Mouse (Mus musculus): ENCODE measurements around the gene Gstp3. TPM values are rescaled to one million over a fixed set of nuclear protein-coding genes. Genes with fewer than 3 reads are reported as not detected.

Gene Gstp3
- polyA plus RNA-seq (2016; fragmentation: Nextera tagmentation; extraction: Ambion mirVana), result 15.0 and 18.5 TPM in 2 replicates

DNA sequence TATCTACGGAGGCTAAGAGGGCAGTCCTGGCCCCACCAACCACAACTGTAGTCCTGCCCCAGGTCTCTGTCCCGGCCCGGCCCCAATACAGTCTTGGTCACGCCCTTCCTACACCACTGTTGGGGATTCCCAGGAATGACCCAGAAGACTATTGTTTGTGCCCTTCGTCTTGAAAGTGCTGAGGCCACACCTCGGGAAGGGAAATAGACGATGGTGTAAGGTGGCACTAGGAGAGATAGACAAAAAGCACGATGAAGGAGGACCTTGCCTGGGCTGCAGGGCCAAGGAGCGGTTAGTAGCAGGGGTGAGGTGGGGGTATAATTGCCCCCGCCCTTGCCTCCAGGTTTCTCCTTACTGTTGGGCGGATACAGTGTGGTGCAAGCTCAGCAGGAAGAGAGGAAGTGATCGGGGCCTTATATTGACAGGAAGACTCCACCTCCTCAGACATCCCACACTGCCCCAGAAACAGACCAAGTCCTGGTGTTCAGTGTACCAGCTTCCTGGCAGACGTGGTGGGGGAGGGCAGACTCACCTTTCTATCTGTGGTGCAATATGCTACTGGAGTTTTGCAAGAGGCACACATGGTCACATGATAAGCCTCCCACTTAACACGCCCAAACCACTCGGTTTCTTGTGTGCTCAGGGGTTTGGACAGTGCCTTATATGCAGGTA, at the start of gene Gstp3:
Gstp3 (minus strand) TSS at position 501 of the 672 bp plus-strand sequence.
- peaks cover 55% of the 10 kb centered on the region for H3K4me1 ChIP-seq

DNA sequence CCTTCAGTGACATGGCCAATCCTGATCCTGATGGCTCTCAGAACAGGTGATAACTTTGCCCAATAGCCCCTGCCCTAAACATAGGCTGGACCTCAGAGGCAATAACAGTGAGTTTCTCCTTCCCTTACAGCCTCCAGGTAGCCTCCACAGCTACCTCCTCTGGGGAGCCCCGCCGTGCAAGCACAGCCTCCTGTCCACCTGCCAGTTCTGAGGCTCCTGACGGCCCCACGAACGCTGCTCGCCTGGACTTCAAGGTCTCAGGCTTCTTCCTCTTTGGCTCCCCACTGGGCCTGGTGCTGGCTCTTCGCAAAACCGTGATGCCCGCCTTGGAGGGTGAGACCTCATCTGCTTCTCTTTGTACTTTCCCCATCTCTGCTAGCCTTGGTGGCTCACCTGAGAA, 49.2 kb upstream of the Gstp3 start:
- Histone ChIP-seq H3K4me2 (no peak overlapping the region), H3K36me3 (peaks cover 15% of the 10 kb centered on the region), H3K27ac (no peak overlapping the region), H3K9me3 (replicated peaks) (no peaks in the 10 kb centered on the region), H3K4me3 (no peak overlapping the region), H3K9ac (no peak overlapping the region), H3K27me3 (replicated peaks) (peaks cover 15% of the 10 kb centered on the region; the same call in 1 of the 2 replicates), H3K4me1 (peaks cover 12% of the 10 kb centered on the region)
- WGBS (ENCODE audit: insufficient replicate concordance), result 77% methylated on average over 9 of the region's 9 CpGs
- ATAC-seq, result no peak

More for the DNA sequence above, at the start of gene Gstp3:
- H3K9me3 ChIP-seq (replicated peaks), result no peaks in the 10 kb centered on the region
- WGBS (ENCODE audit: insufficient replicate concordance), result 22% methylated on average over 15 of the region's 15 CpGs
- peak within 1 kb of the TSS; percentile 84 for H3K27ac ChIP-seq
- peak within 1 kb of the TSS; percentile 73 for H3K4me2 ChIP-seq
- peak; percentile 92 for ATAC-seq
- no peaks in the 10 kb centered on the region for H3K27me3 ChIP-seq (replicated peaks)
- 0 out of 2 replicates have a peak, but pooled peaks cover 2% of the 10 kb centered on the region for H3K36me3 ChIP-seq
- H3K9ac ChIP-seq, result peak within 1 kb of the TSS; percentile 66
- H3K4me3 ChIP-seq, result peak within 1 kb of the TSS; percentile 40

DNA sequence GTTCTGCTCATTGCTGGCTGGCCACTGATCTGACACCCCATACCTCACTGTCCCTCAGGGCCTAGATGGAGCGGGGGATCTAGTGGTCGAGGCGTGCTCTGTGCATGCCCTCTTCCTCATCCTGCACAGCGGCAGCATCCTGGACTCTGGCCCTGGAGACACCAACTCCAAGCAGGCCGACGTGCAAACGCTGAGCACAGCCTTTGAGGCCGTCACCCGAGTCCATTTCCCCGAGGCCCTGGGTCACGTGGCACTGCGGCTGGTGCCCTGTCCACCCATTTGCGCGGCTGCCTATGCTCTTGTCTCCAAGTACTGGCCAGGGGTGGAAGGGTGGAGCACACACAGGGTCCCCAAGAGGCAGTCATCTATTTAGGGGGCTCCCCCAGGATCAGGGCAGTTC, 47.3 kb upstream of the Gstp3 start:
- WGBS (ENCODE audit: insufficient replicate concordance), result 81% methylated on average over 14 of the region's 14 CpGs
- no peaks in the 10 kb centered on the region for H3K4me1 ChIP-seq
- H3K27ac ChIP-seq, result no peak overlapping the region
- peaks cover 34% of the 10 kb centered on the region for H3K27me3 ChIP-seq (replicated peaks)
- no peak for ATAC-seq
- H3K36me3 ChIP-seq, result no peaks in the 10 kb centered on the region
- no peak overlapping the region for H3K4me3 ChIP-seq
- no peak overlapping the region for H3K4me2 ChIP-seq
- no peaks in the 10 kb centered on the region for H3K9me3 ChIP-seq (replicated peaks)
- no peak overlapping the region for H3K9ac ChIP-seq

DNA sequence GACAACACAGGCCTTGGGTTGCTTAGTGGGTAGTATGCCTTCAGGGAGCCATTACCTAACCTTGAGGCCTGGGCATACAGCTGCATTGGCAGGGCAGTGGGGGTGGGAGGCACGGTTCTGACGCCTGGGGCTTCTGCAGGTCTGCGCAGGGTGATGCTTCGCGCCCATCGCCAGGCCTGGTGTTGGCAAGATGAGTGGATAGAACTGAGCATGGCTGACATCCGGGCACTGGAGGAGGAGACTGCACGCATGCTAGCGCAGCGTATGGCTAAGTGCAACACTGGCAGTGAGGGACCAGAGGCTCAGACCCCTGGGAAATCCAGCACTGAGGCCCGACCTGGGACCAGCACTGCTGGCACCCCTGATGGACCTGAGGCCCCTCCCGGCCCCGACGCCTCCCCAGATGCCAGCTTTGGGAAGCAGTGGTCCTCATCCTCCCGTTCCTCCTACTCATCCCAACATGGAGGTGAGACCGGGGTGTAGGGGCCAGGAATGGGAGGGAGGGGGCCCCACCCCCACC, 45.4 kb upstream of the Gstp3 start:
- Histone ChIP-seq H3K9me3 (replicated peaks) (no peaks in the 10 kb centered on the region), H3K4me1 (peaks cover 16% of the 10 kb centered on the region), H3K4me3 (no peak overlapping the region), H3K27me3 (replicated peaks) (peaks cover 53% of the 10 kb centered on the region), H3K36me3 (no peaks in the 10 kb centered on the region), H3K4me2 (no peak overlapping the region), H3K27ac (no peak overlapping the region), H3K9ac (no peak overlapping the region)
- WGBS (ENCODE audit: insufficient replicate concordance), result 81% methylated on average over 16 of the region's 16 CpGs
- no peak for ATAC-seq

DNA sequence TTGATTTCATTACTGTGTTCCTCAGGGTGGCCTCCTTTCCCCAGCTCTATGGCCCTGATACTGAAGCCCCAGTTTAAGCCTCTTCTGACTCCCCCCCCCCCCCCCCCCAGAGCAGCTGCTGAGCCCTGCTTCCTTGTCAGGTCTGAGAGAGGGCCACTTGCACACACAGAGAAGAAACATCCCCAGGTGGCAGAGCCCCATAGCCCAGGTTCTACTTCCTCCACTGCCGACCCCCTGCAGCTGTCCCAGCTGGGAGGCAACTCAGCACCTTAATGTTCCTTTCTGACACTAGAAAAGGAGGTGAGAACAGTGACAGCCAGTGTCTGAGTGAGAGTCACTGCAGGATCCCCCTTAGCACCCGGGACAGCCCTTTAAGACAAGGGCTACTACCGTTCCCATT, 44.4 kb upstream of the Gstp3 start:
- H3K36me3 ChIP-seq, result peaks cover under 1% of the 10 kb centered on the region; the same call in 1 of the 2 replicates
- H3K27ac ChIP-seq, result no peak overlapping the region
- H3K4me2 ChIP-seq, result no peak overlapping the region
- H3K9me3 ChIP-seq (replicated peaks), result no peaks in the 10 kb centered on the region
- peaks cover 26% of the 10 kb centered on the region for H3K4me1 ChIP-seq
- no peak overlapping the region for H3K9ac ChIP-seq
- H3K27me3 ChIP-seq (replicated peaks), result peaks cover 58% of the 10 kb centered on the region
- WGBS (ENCODE audit: insufficient replicate concordance), result 47% methylated on average over 3 of the region's 3 CpGs
- H3K4me3 ChIP-seq, result no peak overlapping the region
- no peak for ATAC-seq

DNA sequence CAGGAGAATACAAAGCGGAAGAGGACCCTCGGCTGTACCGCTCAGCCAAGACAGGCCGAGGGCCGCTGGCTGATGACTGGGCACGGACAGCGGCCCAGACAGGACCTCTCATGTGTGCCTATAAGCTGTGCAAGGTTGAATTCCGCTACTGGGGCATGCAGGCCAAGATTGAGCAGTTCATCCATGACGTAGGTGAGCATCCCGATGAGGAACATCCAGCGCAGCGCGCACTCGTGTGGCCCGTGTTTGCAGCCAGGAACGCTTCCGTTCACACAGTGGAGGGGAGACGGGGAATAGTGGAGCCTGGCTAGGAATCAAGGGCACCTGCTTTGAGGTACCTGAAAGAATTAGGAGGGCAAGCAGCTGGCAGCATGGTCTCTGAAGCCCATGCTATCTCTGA, 43.9 kb upstream of the Gstp3 start:
- Histone ChIP-seq H3K9me3 (replicated peaks) (no peaks in the 10 kb centered on the region), H3K4me1 (peaks cover 31% of the 10 kb centered on the region), H3K4me2 (no peak overlapping the region), H3K4me3 (no peak overlapping the region), H3K27me3 (replicated peaks) (peaks cover 58% of the 10 kb centered on the region), H3K36me3 (peaks cover 4% of the 10 kb centered on the region; the same call in 1 of the 2 replicates), H3K27ac (no peak overlapping the region), H3K9ac (no peak overlapping the region)
- ATAC-seq, result no peak
- 88% methylated on average over 18 of the region's 18 CpGs for WGBS (ENCODE audit: insufficient replicate concordance)

DNA sequence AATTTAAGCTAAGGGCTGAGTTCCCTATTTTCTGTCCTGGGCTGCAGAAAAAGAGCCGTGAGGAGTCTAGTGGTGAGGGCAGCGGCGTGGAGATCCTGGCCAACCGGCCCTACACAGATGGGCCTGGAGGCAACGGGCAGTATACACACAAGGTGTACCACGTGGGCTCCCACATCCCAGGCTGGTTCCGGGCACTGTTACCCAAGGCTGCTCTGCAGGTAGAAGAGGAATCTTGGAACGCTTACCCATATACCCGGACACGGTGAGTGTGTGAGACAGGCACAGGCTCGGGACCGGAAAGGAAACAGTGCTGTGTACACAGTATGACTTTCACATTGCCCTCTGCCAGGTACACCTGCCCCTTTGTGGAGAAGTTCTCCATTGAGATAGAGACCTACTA, 43.3 kb upstream of the Gstp3 start:
- Histone ChIP-seq H3K4me2 (no peak overlapping the region), H3K36me3 (peaks cover 4% of the 10 kb centered on the region; the same call in 1 of the 2 replicates), H3K9me3 (replicated peaks) (no peaks in the 10 kb centered on the region), H3K4me3 (no peak overlapping the region), H3K27ac (no peak overlapping the region), H3K9ac (no peak overlapping the region), H3K27me3 (replicated peaks) (peaks cover 58% of the 10 kb centered on the region), H3K4me1 (peaks cover 37% of the 10 kb centered on the region)
- ATAC-seq, result no peak
- 79% methylated on average over 12 of the region's 12 CpGs for WGBS (ENCODE audit: insufficient replicate concordance)

DNA sequence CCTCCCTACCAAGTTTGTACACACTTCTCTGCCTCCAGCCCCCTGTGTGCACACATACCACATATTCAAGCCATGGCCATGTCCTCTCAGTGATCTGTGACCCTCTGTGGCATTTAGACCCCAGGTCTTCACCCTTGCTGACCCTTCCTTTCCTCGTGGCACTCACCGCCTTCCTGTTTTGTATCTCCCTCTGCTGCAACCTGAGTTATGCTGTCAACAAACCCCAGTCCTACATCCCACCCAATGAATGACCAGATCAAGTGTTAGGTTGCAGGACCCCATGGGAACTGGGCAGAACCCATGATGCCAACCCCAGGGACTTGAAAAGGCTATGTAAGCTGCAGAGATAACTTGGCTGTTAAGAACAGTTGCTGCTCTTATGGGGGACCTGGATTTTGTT, 42.7 kb upstream of the Gstp3 start:
- H3K27ac ChIP-seq, result no peak overlapping the region
- H3K4me2 ChIP-seq, result no peak overlapping the region
- no peaks in the 10 kb centered on the region for H3K9me3 ChIP-seq (replicated peaks)
- 74% methylated on average over 2 of the region's 2 CpGs for WGBS (ENCODE audit: insufficient replicate concordance)
- H3K9ac ChIP-seq, result no peak overlapping the region
- H3K4me3 ChIP-seq, result no peak overlapping the region
- H3K36me3 ChIP-seq, result peaks cover 4% of the 10 kb centered on the region; the same call in 1 of the 2 replicates
- ATAC-seq, result no peak
- H3K27me3 ChIP-seq (replicated peaks), result peaks cover 58% of the 10 kb centered on the region
- H3K4me1 ChIP-seq, result peaks cover 41% of the 10 kb centered on the region

DNA sequence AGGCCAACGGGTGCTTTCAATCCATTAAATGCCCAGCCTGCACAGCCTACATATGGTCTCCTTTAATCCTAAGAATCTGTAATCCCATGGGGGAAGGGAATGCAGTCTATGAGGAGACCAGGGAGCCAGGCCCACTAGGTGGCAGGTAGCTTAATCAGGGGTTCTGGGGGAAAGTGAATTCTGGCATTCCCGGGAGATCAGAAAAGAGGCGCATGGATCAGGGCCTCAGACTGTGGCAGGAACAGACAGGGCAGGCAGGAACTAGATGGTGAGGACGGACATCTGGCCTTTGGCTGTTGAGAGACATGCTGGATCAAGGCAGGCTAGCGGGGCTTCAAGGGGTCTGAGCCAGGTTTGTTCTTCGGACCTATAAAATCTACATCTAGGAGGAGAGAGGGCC, 42.1 kb upstream of the Gstp3 start:
- H3K9ac ChIP-seq, result no peak overlapping the region
- H3K9me3 ChIP-seq (replicated peaks), result no peaks in the 10 kb centered on the region
- H3K4me3 ChIP-seq, result peak overlapping the region; percentile 72; the same call in 1 of the 2 replicates
- peaks cover 4% of the 10 kb centered on the region; the same call in 1 of the 2 replicates for H3K36me3 ChIP-seq
- 71% methylated on average over 6 of the region's 6 CpGs for WGBS (ENCODE audit: insufficient replicate concordance)
- peaks cover 43% of the 10 kb centered on the region for H3K4me1 ChIP-seq
- no peak for ATAC-seq
- peak overlapping the region; percentile 93 for H3K4me2 ChIP-seq
- H3K27ac ChIP-seq, result no peak overlapping the region
- peaks cover 55% of the 10 kb centered on the region for H3K27me3 ChIP-seq (replicated peaks)

DNA sequence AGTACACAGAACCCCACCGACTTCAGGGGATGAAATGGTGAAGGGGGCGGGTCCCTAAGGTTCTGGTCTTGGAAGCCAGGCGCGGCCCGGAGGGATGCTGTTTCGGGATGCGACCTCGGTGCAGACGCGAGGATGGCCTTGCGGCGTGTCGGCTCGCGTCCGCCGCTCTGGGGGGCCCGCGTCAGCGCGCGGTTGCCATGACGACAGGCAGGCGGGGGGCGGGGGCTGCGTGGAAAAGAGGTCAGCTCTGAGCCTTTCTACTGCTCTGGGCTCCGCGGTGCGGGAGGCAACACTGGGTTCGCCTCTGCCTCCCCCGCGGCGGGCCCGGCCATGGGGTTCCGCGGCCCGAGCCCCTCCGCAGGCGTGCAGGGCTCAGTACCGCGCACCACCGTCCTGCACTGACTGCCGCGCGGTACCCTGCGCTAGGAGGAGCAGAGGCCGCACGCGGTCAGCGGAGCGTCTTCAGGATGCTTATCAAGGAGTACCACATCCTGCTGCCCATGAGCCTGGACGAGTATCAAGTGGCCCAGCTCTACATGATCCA, 41.4 kb upstream of the Gstp3 start:
- Histone ChIP-seq H3K4me2 (peak overlapping the region; percentile 93), H3K27me3 (replicated peaks) (peaks cover 55% of the 10 kb centered on the region), H3K9me3 (replicated peaks) (no peaks in the 10 kb centered on the region), H3K4me3 (peak overlapping the region; percentile 72), H3K36me3 (peaks cover 4% of the 10 kb centered on the region; the same call in 1 of the 2 replicates), H3K4me1 (peaks cover 50% of the 10 kb centered on the region), H3K9ac (peak overlapping the region; percentile 70), H3K27ac (no peak overlapping the region)
- 2% methylated on average over 51 of the region's 52 CpGs for WGBS (ENCODE audit: insufficient replicate concordance)
- no peak for ATAC-seq

DNA sequence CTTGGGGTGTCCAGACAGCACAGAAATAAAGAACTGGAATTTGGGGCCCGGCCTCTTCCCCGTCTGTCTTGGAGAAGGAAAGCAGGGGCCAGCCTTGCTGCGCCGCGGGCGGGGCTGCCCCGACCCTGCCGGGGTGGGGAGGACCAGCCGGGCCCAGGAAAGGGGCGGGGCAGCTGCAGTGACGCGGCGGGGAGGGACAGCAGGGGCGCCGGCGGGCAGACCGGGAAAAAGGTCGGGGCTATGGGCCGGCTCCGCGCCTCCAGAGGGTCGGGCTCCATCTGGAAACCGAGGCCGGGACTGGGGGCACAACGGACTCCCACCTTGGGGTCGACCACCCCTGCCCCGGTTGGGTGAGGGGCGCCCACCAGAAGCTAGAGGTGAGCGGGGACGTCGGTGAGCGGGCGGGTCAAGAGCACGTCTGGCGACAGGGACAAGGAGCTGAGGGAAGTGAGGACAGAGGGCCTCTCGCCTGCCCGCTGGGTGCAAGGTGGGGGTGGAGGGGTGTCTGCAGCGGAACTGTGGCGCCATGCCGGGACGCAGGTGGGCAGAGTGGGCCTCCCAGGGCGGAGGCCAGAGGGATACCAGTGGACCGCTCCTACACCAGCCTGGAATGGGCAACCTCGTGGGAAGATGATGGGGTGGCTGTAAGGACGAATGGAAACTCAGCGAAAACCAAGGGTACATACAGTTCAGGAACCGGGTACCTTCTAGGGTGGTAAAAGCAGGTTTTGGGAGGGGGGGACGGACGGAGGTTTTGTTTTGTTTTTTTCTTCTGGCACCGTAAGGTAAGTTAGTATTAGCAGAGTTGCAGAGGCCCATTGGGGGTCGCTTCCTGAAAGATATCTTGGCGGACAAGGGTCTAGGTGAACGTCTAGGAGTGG, 40.7 kb upstream of the Gstp3 start, which contains the start of gene Pitpnm1:
Pitpnm1 (plus strand) TSS at position 162 of the 881 bp plus-strand sequence.
- 2% methylated on average over 50 of the region's 53 CpGs for WGBS (ENCODE audit: insufficient replicate concordance)
- peak within 1 kb of the TSS; percentile 93 for H3K4me2 ChIP-seq
- ATAC-seq, result no peak
- H3K27me3 ChIP-seq (replicated peaks), result peaks cover 50% of the 10 kb centered on the region
- H3K4me1 ChIP-seq, result peaks cover 51% of the 10 kb centered on the region
- H3K9ac ChIP-seq, result peak within 1 kb of the TSS; percentile 70
- H3K9me3 ChIP-seq (replicated peaks), result no peaks in the 10 kb centered on the region
- H3K36me3 ChIP-seq, result peaks cover 4% of the 10 kb centered on the region; the same call in 1 of the 2 replicates
- H3K4me3 ChIP-seq, result peak within 1 kb of the TSS; percentile 72
- H3K27ac ChIP-seq, result peak within 1 kb of the TSS; percentile 67
